Mouse (Mus musculus): ENCODE data around the gene Sgsh. TPM values are rescaled to one million over a fixed set of nuclear protein-coding genes. Genes with fewer than 3 reads are reported as not detected.

The Sgsh gene
- polyA plus RNA-seq (2017; shearing (Covaris generic)) = 10 to 100 TPM; 17.9 to 21.2 TPM

GRCm38 (mm10) chr11:119355443-119356385 lies at the start of gene Sgsh, which contains the start of gene Slc26a11:
Gene Sgsh (minus strand): TSS chr11:119355536.
Gene Slc26a11 (plus strand): TSS chr11:119355557.

GRCm38 (mm10) chr11:119392800-119393482 lies 37.6 kb upstream of the Sgsh start, which contains the start of gene Rnf213:
Gene Rnf213 (plus strand): TSS chr11:119393100.

GRCm38 (mm10) chr11:119307658-119307867 lies 47.8 kb downstream of the Sgsh start, which contains the start of gene Card14:
Gene Card14 (plus strand): TSS chr11:119307768.

GRCm38 (mm10) chr11:119299391-119300245 lies 55.7 kb downstream of the Sgsh start, which contains the start of gene Eif4a3:
Gene Eif4a3 (minus strand): TSS chr11:119300089.

Other genes with a start within 250 kb of the Sgsh start
- gene Tbc1d16, start 127.0 kb downstream of the Sgsh start, polyA plus RNA-seq (2017; shearing (Covaris generic)) = under 1 TPM; 0.76 to 0.98 TPM
- gene Ccdc40, start 127.0 kb downstream of the Sgsh start, polyA plus RNA-seq (2017; shearing (Covaris generic)) = 1 to 10 TPM; 1.8 to 2.0 TPM
- 10 to 100 TPM; 23.0 to 26.4 TPM for gene Gaa, start 87.6 kb downstream of the Sgsh start, polyA plus RNA-seq (2017; shearing (Covaris generic))
- gene Eif4a3, start 55.4 kb downstream of the Sgsh start, polyA plus RNA-seq (2017; shearing (Covaris generic)) = 100 to 1,000 TPM; 255 to 273 TPM
- gene Card14, start 47.8 kb downstream of the Sgsh start, polyA plus RNA-seq (2017; shearing (Covaris generic)) = under 1 TPM in 1 of 2 experiments, not detected in 1; 0.15 TPM
- gene Slc26a11, start within 50 bp of the Sgsh start, polyA plus RNA-seq (2017; shearing (Covaris generic)) = 10 to 100 TPM; 16.4 to 34.0 TPM
- gene Rnf213, start 37.6 kb upstream of the Sgsh start, polyA plus RNA-seq (2017; shearing (Covaris generic)) = 10 to 100 TPM; 12.3 to 19.5 TPM
- gene Endov, start 135.8 kb upstream of the Sgsh start, polyA plus RNA-seq (2017; shearing (Covaris generic)) = 10 to 100 TPM; 21.1 to 24.4 TPM
- gene Nptx1, start 192.2 kb upstream of the Sgsh start, polyA plus RNA-seq (2017; shearing (Covaris generic)) = not detected
- gene Rptor, start 247.4 kb upstream of the Sgsh start, polyA plus RNA-seq (2017; shearing (Covaris generic)) = 10 to 100 TPM; 24.9 to 26.5 TPM